ENCODE assay signal across 13 mouse cellular contexts in the genomic region with DNA sequence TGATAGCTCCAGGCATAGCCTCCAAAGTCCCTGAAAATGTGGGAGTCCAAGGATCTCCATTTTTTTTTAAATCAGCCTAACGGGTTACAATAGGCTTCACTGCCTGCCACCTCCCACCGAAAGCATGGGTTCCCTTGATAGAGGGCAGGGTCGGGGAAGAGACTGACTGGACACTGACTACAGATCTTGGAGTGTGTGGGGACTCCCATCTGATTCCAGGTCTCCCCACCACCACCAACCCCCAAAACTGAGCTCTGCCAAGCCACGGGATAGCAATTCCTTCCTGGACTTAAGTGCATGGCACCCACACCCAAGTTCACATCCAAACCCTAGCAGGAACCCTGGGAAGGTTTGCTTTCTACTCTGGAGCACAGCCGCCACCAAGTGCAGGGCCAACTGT. TPM values are rescaled to one million over a fixed set of nuclear protein-coding genes. Genes with fewer than 3 reads are reported as not detected.
DNase-seq lines count a peak whose midpoint lies in the region; ATAC-seq and TF ChIP-seq lines count a peak whose summit lies in the region.
"Had no signal": no experiment of that assay in that cellular context is flagged by ENCODE, and none has a peak within 500 bp of the region (broad histone marks: within the 10 kb centered on the region; RNA-seq: fewer than 3 reads in every experiment).

No protein-coding gene starts in this region.

- peaks cover 10% of the 10 kb centered on the region for H3K4me1 ChIP-seq in heart, embryonic 16.5 days (ENCODE audit: control insufficient read depth, insufficient read depth, low read length)
- peaks cover 4% of the 10 kb centered on the region; the same call in 1 of the 2 replicates for H3K4me1 ChIP-seq in heart, embryonic 11.5 days (ENCODE audit: control insufficient read depth, insufficient read depth, low read length)
- no peaks in the 10 kb centered on the region for H3K4me1 ChIP-seq in liver, embryonic 16.5 days (ENCODE audit: control insufficient read depth, low read depth, low read length)
- H3K4me1 ChIP-seq in liver, embryonic 11.5 days (replicated peaks; ENCODE audit: control insufficient read depth, insufficient read depth, low read length): 0 out of 2 replicates have a peak, but pooled peaks cover 4% of the 10 kb centered on the region
- peaks cover 12% of the 10 kb centered on the region; the same call in 1 of the 2 replicates for H3K4me1 ChIP-seq in E14TG2a.4 (replicated peaks; ENCODE audit: low read depth, low read length)
- H3K4me1 ChIP-seq in embryonic facial prominence, embryonic 15.5 days: peaks cover 5% of the 10 kb centered on the region

- DNase-seq in liver, embryonic 11.5 days (ENCODE audit: low spot score): no peak
- no peak for DNase-seq in embryo, embryonic 9.5 days (ENCODE audit: extremely low spot score)
- DNase-seq: cerebellum, postnatal 14 days; kidney, adult 2 months; thymus, adult 2 months had no signal

- H3K27ac ChIP-seq in heart, embryonic 16.5 days (ENCODE audit: low read length): no peak overlapping the region
- no peak overlapping the region for H3K27ac ChIP-seq in heart, embryonic 11.5 days (ENCODE audit: low read depth, low read length)
- no peak overlapping the region for H3K27ac ChIP-seq in liver, embryonic 16.5 days (ENCODE audit: low read length)
- H3K27ac ChIP-seq in liver, embryonic 11.5 days (ENCODE audit: low read depth, low read length): no peak overlapping the region
- H3K27ac ChIP-seq in embryonic facial prominence, embryonic 15.5 days (replicated peaks): no peak overlapping the region
- H3K27ac ChIP-seq: hindbrain, embryonic 14.5 days; macrophage had no signal

- peaks cover 26% of the 10 kb centered on the region for H3K27me3 ChIP-seq in heart, embryonic 16.5 days (ENCODE audit: control insufficient read depth, insufficient read depth, low read length)
- peaks cover 36% of the 10 kb centered on the region for H3K27me3 ChIP-seq in heart, embryonic 11.5 days (ENCODE audit: control insufficient read depth, insufficient read depth, low read length)
- H3K27me3 ChIP-seq in liver, embryonic 16.5 days (ENCODE audit: control insufficient read depth, insufficient read depth, low read depth, low read length): peaks cover 13% of the 10 kb centered on the region
- H3K27me3 ChIP-seq in liver, embryonic 11.5 days (replicated peaks; ENCODE audit: control insufficient read depth, insufficient read depth, low read length): peaks cover 36% of the 10 kb centered on the region
- H3K27me3 ChIP-seq in E14TG2a.4 (ENCODE audit: insufficient read depth, low read length): peaks cover 47% of the 10 kb centered on the region
- H3K27me3 ChIP-seq in embryonic facial prominence, embryonic 15.5 days: peaks cover 30% of the 10 kb centered on the region

- no peaks in the 10 kb centered on the region for H3K36me3 ChIP-seq in heart, embryonic 16.5 days (ENCODE audit: control insufficient read depth, insufficient read depth)
- no peaks in the 10 kb centered on the region for H3K36me3 ChIP-seq in heart, embryonic 11.5 days (ENCODE audit: control insufficient read depth, insufficient read depth, low read length)
- H3K36me3 ChIP-seq in liver, embryonic 16.5 days (ENCODE audit: control insufficient read depth, insufficient read depth): no peaks in the 10 kb centered on the region
- no peaks in the 10 kb centered on the region for H3K36me3 ChIP-seq in liver, embryonic 11.5 days (ENCODE audit: control insufficient read depth, insufficient read depth, low read length)
- H3K36me3 ChIP-seq in E14TG2a.4 (ENCODE audit: insufficient read depth, low read length): no peaks in the 10 kb centered on the region
- H3K36me3 ChIP-seq in embryonic facial prominence, embryonic 15.5 days: no peaks in the 10 kb centered on the region

- H3K9ac ChIP-seq in heart, embryonic 16.5 days (ENCODE audit: low read length): no peak overlapping the region
- H3K9ac ChIP-seq in heart, embryonic 11.5 days (ENCODE audit: low read depth, low read length): no peak overlapping the region
- H3K9ac ChIP-seq in liver, embryonic 16.5 days (ENCODE audit: low read depth, low read length): no peak overlapping the region
- no peak overlapping the region for H3K9ac ChIP-seq in liver, embryonic 11.5 days (ENCODE audit: low read depth, low read length)
- H3K9ac ChIP-seq in embryonic facial prominence, embryonic 15.5 days: no peak overlapping the region

- no peaks in the 10 kb centered on the region for H3K9me3 ChIP-seq in heart, embryonic 16.5 days (replicated peaks; ENCODE audit: control insufficient read depth, low read length)
- H3K9me3 ChIP-seq in heart, embryonic 11.5 days (replicated peaks; ENCODE audit: control insufficient read depth, low read length): no peaks in the 10 kb centered on the region
- no peaks in the 10 kb centered on the region for H3K9me3 ChIP-seq in liver, embryonic 16.5 days (replicated peaks; ENCODE audit: control insufficient read depth, low read length)
- no peaks in the 10 kb centered on the region for H3K9me3 ChIP-seq in liver, embryonic 11.5 days (ENCODE audit: control insufficient read depth, low read length)
- H3K9me3 ChIP-seq in E14TG2a.4 (ENCODE audit: low read length): no peaks in the 10 kb centered on the region
- no peaks in the 10 kb centered on the region for H3K9me3 ChIP-seq in embryonic facial prominence, embryonic 15.5 days (replicated peaks)

- no peak for ATAC-seq in heart, embryonic 16.5 days (replicated peaks; ENCODE audit: extremely low read depth, insufficient read depth, low FRiP score)
- no peak for ATAC-seq in heart, embryonic 11.5 days (replicated peaks; ENCODE audit: insufficient number of reproducible peaks, low FRiP score, low TSS enrichment)
- no peak for ATAC-seq in liver, embryonic 16.5 days (ENCODE audit: low read depth)
- no peak for ATAC-seq in liver, embryonic 11.5 days (replicated peaks; ENCODE audit: low FRiP score)
- no peak for ATAC-seq in embryonic facial prominence, embryonic 15.5 days (ENCODE audit: insufficient number of reproducible peaks, low FRiP score, low TSS enrichment, low read depth)
- ATAC-seq: forebrain, embryonic 14.5 days had no signal

- H3K4me2 ChIP-seq in heart, embryonic 16.5 days (ENCODE audit: low read depth, low read length): peak overlapping the region; percentile 72
- no peak overlapping the region for H3K4me2 ChIP-seq in heart, embryonic 11.5 days
- H3K4me2 ChIP-seq in liver, embryonic 16.5 days (ENCODE audit: low read depth, low read length): peak overlapping the region; percentile 53; the same call in 1 of the 2 replicates
- H3K4me2 ChIP-seq in liver, embryonic 11.5 days: no peak overlapping the region
- peak overlapping the region; percentile 54; the same call in 1 of the 2 replicates for H3K4me2 ChIP-seq in embryonic facial prominence, embryonic 15.5 days (replicated peaks)

- WGBS in heart, embryonic 16.5 days: 70% methylated on average over 5 of the region's 5 CpGs
- WGBS in heart, embryonic 11.5 days (ENCODE audit: insufficient replicate concordance): 63% methylated on average over 5 of the region's 5 CpGs
- WGBS in liver, embryonic 16.5 days (ENCODE audit: insufficient replicate concordance): 51% methylated on average over 5 of the region's 5 CpGs
- 57% methylated on average over 5 of the region's 5 CpGs for WGBS in liver, embryonic 11.5 days
- WGBS in embryonic facial prominence, embryonic 15.5 days: 78% methylated on average over 5 of the region's 5 CpGs

- no peak for TF ChIP-seq CTCF in E14TG2a.4 (conservative IDR thresholded peaks at IDR 0.05; ENCODE audit: low read length)

- H3K4me3 ChIP-seq in heart, embryonic 16.5 days (ENCODE audit: low read length): peak overlapping the region; percentile 43; the same call in 1 of the 2 replicates
- no peak overlapping the region for H3K4me3 ChIP-seq in heart, embryonic 11.5 days (ENCODE audit: low read depth, low read length)
- H3K4me3 ChIP-seq in liver, embryonic 16.5 days (ENCODE audit: low read depth, low read length): no peak overlapping the region
- H3K4me3 ChIP-seq in liver, embryonic 11.5 days (ENCODE audit: low read depth, low read length): no peak overlapping the region
- peak overlapping the region; percentile 80 for H3K4me3 ChIP-seq in E14TG2a.4 (replicated peaks; ENCODE audit: low read length)
- H3K4me3 ChIP-seq in embryonic facial prominence, embryonic 15.5 days (replicated peaks): no peak overlapping the region

RNA-seq across cellular contexts. Expression of a gene that starts 1.0 kb away (rescaled TPM):
- 0.42 and 0.57 TPM in 2 replicates for polyA plus RNA-seq in heart, embryonic 16.5 days (2015; fragmentation: Nextera tagmentation; extraction: Ambion mirVana)
- polyA plus RNA-seq in heart, embryonic 11.5 days (2014; fragmentation: Nextera tagmentation; extraction: Ambion mirVana): 0.16 TPM in 1 of 2 replicates, not detected in the other
- 0.57 and 0.63 TPM in 2 replicates for polyA plus RNA-seq in liver, embryonic 16.5 days (2015; fragmentation: Nextera tagmentation; extraction: Ambion mirVana)
- 0.21 and 0.29 TPM in 2 replicates for polyA plus RNA-seq in liver, embryonic 11.5 days (2014; fragmentation: Nextera tagmentation; extraction: Ambion mirVana)
- 1.2 TPM in 2 replicates for polyA plus RNA-seq in embryonic facial prominence, embryonic 15.5 days (2015; fragmentation: Nextera tagmentation; extraction: Ambion mirVana)
- polyA plus RNA-seq: macrophage had no signal

RNA-seq across cellular contexts. Expression of a gene that starts 19.0 kb away (rescaled TPM):
- polyA plus RNA-seq in heart, embryonic 16.5 days (2015; fragmentation: Nextera tagmentation; extraction: Ambion mirVana): 0.11 and 0.14 TPM in 2 replicates
- polyA plus RNA-seq in heart, embryonic 11.5 days (2014; fragmentation: Nextera tagmentation; extraction: Ambion mirVana): 0.04 and 0.08 TPM in 2 replicates
- polyA plus RNA-seq in liver, embryonic 16.5 days (2015; fragmentation: Nextera tagmentation; extraction: Ambion mirVana): 0.02 and 0.09 TPM in 2 replicates
- polyA plus RNA-seq in liver, embryonic 11.5 days (2014; fragmentation: Nextera tagmentation; extraction: Ambion mirVana): 0.03 and 0.16 TPM in 2 replicates
- polyA plus RNA-seq in embryonic facial prominence, embryonic 15.5 days (2015; fragmentation: Nextera tagmentation; extraction: Ambion mirVana): 1.8 and 2.0 TPM in 2 replicates
- polyA plus RNA-seq: macrophage had no signal

Comparison
In these comparisons a context has a peak if more than half of its experiments do, and no peak if none do; other contexts are left out.
1. H3K4me2 ChIP-seq: peak in heart, embryonic 16.5 days (single experiment), liver, embryonic 16.5 days (single experiment) and embryonic facial prominence, embryonic 15.5 days (single experiment); none in heart, embryonic 11.5 days (single experiment) and liver, embryonic 11.5 days (single experiment).
2. H3K4me3 ChIP-seq: peak in heart, embryonic 16.5 days (single experiment) and E14TG2a.4 (single experiment); none in heart, embryonic 11.5 days (single experiment), liver, embryonic 16.5 days (single experiment), liver, embryonic 11.5 days (single experiment) and embryonic facial prominence, embryonic 15.5 days (single experiment).